ENCODE assay signal across 25 mouse cellular contexts in genomic region chr1:87086964-87087363, GRCm38 (mm10). TPM values are rescaled to one million over a fixed set of nuclear protein-coding genes. Genes with fewer than 3 reads are reported as not detected.
DNase-seq lines count a peak whose midpoint lies in the region; ATAC-seq lines count a peak whose summit lies in the region.
"Had no signal": no experiment of that assay in that cellular context is flagged by ENCODE, and none has a peak within 500 bp of the region (broad histone marks: within the 10 kb centered on the region; RNA-seq: fewer than 3 reads in every experiment).

No protein-coding gene starts in this region.

- no peaks in the 10 kb centered on the region for H3K4me1 ChIP-seq in heart, embryonic 11.5 days (ENCODE audit: control insufficient read depth, insufficient read depth, low read length)
- no peaks in the 10 kb centered on the region for H3K4me1 ChIP-seq in limb, embryonic 11.5 days (ENCODE audit: control insufficient read depth, insufficient read depth, low read length)
- H3K4me1 ChIP-seq in limb, embryonic 10.5 days, result no peaks in the 10 kb centered on the region
- H3K4me1 ChIP-seq: embryonic facial prominence, embryonic 12.5 days; midbrain, embryonic 10.5 days had no signal

- H3K4me3 ChIP-seq in heart, embryonic 11.5 days (ENCODE audit: low read depth, low read length), result no peak overlapping the region
- no peak overlapping the region for H3K4me3 ChIP-seq in limb, embryonic 11.5 days (ENCODE audit: low read depth, low read length)
- no peak overlapping the region for H3K4me3 ChIP-seq in limb, embryonic 10.5 days
- H3K4me3 ChIP-seq: embryonic facial prominence, embryonic 12.5 days; midbrain, embryonic 10.5 days had no signal

- no peaks in the 10 kb centered on the region for H3K27me3 ChIP-seq in heart, embryonic 11.5 days (ENCODE audit: control insufficient read depth, insufficient read depth, low read length)
- no peaks in the 10 kb centered on the region for H3K27me3 ChIP-seq in limb, embryonic 11.5 days (ENCODE audit: control insufficient read depth, insufficient read depth, low read length)
- H3K27me3 ChIP-seq in limb, embryonic 10.5 days (ENCODE audit: low read depth, poor library complexity, severe bottlenecking), result no peaks in the 10 kb centered on the region
- H3K27me3 ChIP-seq: embryonic facial prominence, embryonic 12.5 days had no signal

- H3K9ac ChIP-seq in heart, embryonic 11.5 days (ENCODE audit: low read depth, low read length), result no peak overlapping the region
- H3K9ac ChIP-seq in limb, embryonic 11.5 days (ENCODE audit: low read length), result no peak overlapping the region
- H3K9ac ChIP-seq: embryonic facial prominence, embryonic 12.5 days had no signal

- no peaks in the 10 kb centered on the region for H3K9me3 ChIP-seq in heart, embryonic 11.5 days (replicated peaks; ENCODE audit: control insufficient read depth, low read length)
- H3K9me3 ChIP-seq in limb, embryonic 11.5 days (ENCODE audit: control insufficient read depth, low read length), result no peaks in the 10 kb centered on the region
- no peaks in the 10 kb centered on the region for H3K9me3 ChIP-seq in limb, embryonic 10.5 days (replicated peaks)
- H3K9me3 ChIP-seq: embryonic facial prominence, embryonic 12.5 days; midbrain, embryonic 10.5 days had no signal

- DNase-seq in heart, adult 8-10 months (ENCODE audit: low spot score), result no peak
- DNase-seq in limb, embryonic 11.5 days (ENCODE audit: low spot score), result peak; percentile 26
- DNase-seq in limb, embryonic 10.5 days (ENCODE audit: low spot score), result no peak
- peak; percentile 39 for DNase-seq in ES-CJ7 (ENCODE audit: low read depth, low spot score)
- no peak for DNase-seq in adrenal gland, adult 18-20 months (ENCODE audit: low spot score in 2 of 2)
- no peak for DNase-seq in left cerebral cortex, postnatal 4 days
- DNase-seq: adrenal gland, adult 2 months; cerebellum, adult 9-10 months; gastrocnemius, postnatal 14 days; layer of hippocampus, adult 9-11 months; right cerebral cortex, adult 18-20 months; thymus, postnatal 36 days had no signal

- H3K27ac ChIP-seq in heart, embryonic 11.5 days (ENCODE audit: low read depth, low read length), result no peak overlapping the region
- no peak overlapping the region for H3K27ac ChIP-seq in limb, embryonic 11.5 days (replicated peaks; ENCODE audit: low read depth, low read length)
- H3K27ac ChIP-seq in limb, embryonic 10.5 days, result no peak overlapping the region
- H3K27ac ChIP-seq: embryonic facial prominence, embryonic 12.5 days; midbrain, embryonic 10.5 days had no signal

- 60% methylated on average over 17 of the region's 17 CpGs for WGBS in heart, embryonic 11.5 days (ENCODE audit: insufficient replicate concordance)
- WGBS in limb, embryonic 11.5 days, result 69% methylated on average over 17 of the region's 17 CpGs
- 77% methylated on average over 17 of the region's 17 CpGs for WGBS in limb, embryonic 10.5 days

- 0 out of 2 replicates have a peak, but pooled peaks have one; percentile 18 for ATAC-seq in heart, embryonic 11.5 days (replicated peaks; ENCODE audit: insufficient number of reproducible peaks, low FRiP score, low TSS enrichment)
- ATAC-seq in limb, embryonic 11.5 days (ENCODE audit: insufficient number of reproducible peaks, low FRiP score, low TSS enrichment, low read depth), result no peak; the same call in 1 of the 2 replicates
- 0 out of 2 replicates have a peak, but pooled peaks have one; percentile 29 for ATAC-seq in megakaryocyte progenitor cell, adult 5-6 weeks (replicated peaks; ENCODE audit: poor library complexity)
- ATAC-seq: forebrain, embryonic 14.5 days had no signal

- no peaks in the 10 kb centered on the region for H3K36me3 ChIP-seq in heart, embryonic 11.5 days (ENCODE audit: control insufficient read depth, insufficient read depth, low read length)
- no peaks in the 10 kb centered on the region for H3K36me3 ChIP-seq in limb, embryonic 11.5 days (ENCODE audit: control insufficient read depth, insufficient read depth, low read length)
- no peaks in the 10 kb centered on the region for H3K36me3 ChIP-seq in limb, embryonic 10.5 days
- H3K36me3 ChIP-seq: embryonic facial prominence, embryonic 12.5 days; midbrain, embryonic 10.5 days had no signal

- intact Hi-C loops in left cerebral cortex, postnatal 4 days (cut with DNase I), result no loop called here

- H3K4me2 ChIP-seq in heart, embryonic 11.5 days, result no peak overlapping the region
- no peak overlapping the region for H3K4me2 ChIP-seq in limb, embryonic 11.5 days (ENCODE audit: low read depth, severe bottlenecking)
- H3K4me2 ChIP-seq: embryonic facial prominence, embryonic 12.5 days had no signal

RNA-seq across cellular contexts. Expression of gene Alppl2, which starts 2.8 kb away (rescaled TPM):
- polyA plus RNA-seq in heart, embryonic 11.5 days (2014; fragmentation: Nextera tagmentation; extraction: Ambion mirVana), result not detected in 2 replicates
- not detected for total RNA-seq in heart, adult 8-10 months (2022)
- not detected in 2 replicates for polyA plus RNA-seq in limb, embryonic 11.5 days (2014; fragmentation: Nextera tagmentation; extraction: Ambion mirVana)
- polyA plus RNA-seq in limb, embryonic 10.5 days (2016; fragmentation: Nextera tagmentation; extraction: Ambion mirVana), result not detected in 2 replicates
- total RNA-seq in megakaryocyte progenitor cell, adult 5-6 weeks (2015), result not detected in 2 replicates
- not detected in 2 replicates for total RNA-seq in megakaryocyte progenitor cell, adult 5-6 weeks (2017)
- total RNA-seq in adrenal gland, adult 18-20 months (2021), result not detected
- total RNA-seq in left cerebral cortex, postnatal 4 days (2021), result not detected
- total RNA-seq: adrenal gland, adult 2 months; common myeloid progenitor, adult 5-6 weeks; gastrocnemius, postnatal 14 days; heart, postnatal 25 days; MEL; monocyte, adult 5-6 weeks had no signal
- polyA plus RNA-seq: adrenal gland, adult 2 months; embryonic facial prominence, embryonic 12.5 days; forebrain, embryonic 14.5 days; kidney, adult 2 months; limb, embryonic 14.5 days; liver, embryonic 16.5 days; midbrain, embryonic 10.5 days; neural tube, embryonic 11.5 days had no signal

RNA-seq across cellular contexts. Expression of gene Alpi, which starts 14.4 kb away (rescaled TPM):
- polyA plus RNA-seq in heart, embryonic 11.5 days (2014; fragmentation: Nextera tagmentation; extraction: Ambion mirVana), result not detected in 2 replicates
- not detected for total RNA-seq in heart, adult 8-10 months (2022)
- not detected in 2 replicates for polyA plus RNA-seq in limb, embryonic 11.5 days (2014; fragmentation: Nextera tagmentation; extraction: Ambion mirVana)
- polyA plus RNA-seq in limb, embryonic 10.5 days (2016; fragmentation: Nextera tagmentation; extraction: Ambion mirVana), result not detected in 2 replicates
- total RNA-seq in megakaryocyte progenitor cell, adult 5-6 weeks (2015), result not detected in 2 replicates
- total RNA-seq in megakaryocyte progenitor cell, adult 5-6 weeks (2017), result not detected in 2 replicates
- not detected for total RNA-seq in adrenal gland, adult 18-20 months (2021)
- not detected for total RNA-seq in left cerebral cortex, postnatal 4 days (2021)
- total RNA-seq: adrenal gland, adult 2 months; common myeloid progenitor, adult 5-6 weeks; gastrocnemius, postnatal 14 days; heart, postnatal 25 days; MEL; monocyte, adult 5-6 weeks had no signal
- polyA plus RNA-seq: embryonic facial prominence, embryonic 12.5 days; forebrain, embryonic 14.5 days; kidney, adult 2 months; midbrain, embryonic 10.5 days; neural tube, embryonic 11.5 days had no signal

RNA-seq across cellular contexts. Expression of gene Akp3, which starts 37.8 kb away (rescaled TPM):
- not detected in 2 replicates for polyA plus RNA-seq in heart, embryonic 11.5 days (2014; fragmentation: Nextera tagmentation; extraction: Ambion mirVana)
- total RNA-seq in heart, adult 8-10 months (2022), result not detected
- not detected in 2 replicates for polyA plus RNA-seq in limb, embryonic 11.5 days (2014; fragmentation: Nextera tagmentation; extraction: Ambion mirVana)
- not detected in 2 replicates for polyA plus RNA-seq in limb, embryonic 10.5 days (2016; fragmentation: Nextera tagmentation; extraction: Ambion mirVana)
- total RNA-seq in megakaryocyte progenitor cell, adult 5-6 weeks (2015), result not detected in 2 replicates
- not detected in 2 replicates for total RNA-seq in megakaryocyte progenitor cell, adult 5-6 weeks (2017)
- total RNA-seq in adrenal gland, adult 18-20 months (2021), result not detected
- not detected for total RNA-seq in left cerebral cortex, postnatal 4 days (2021)
- total RNA-seq: adrenal gland, adult 2 months; common myeloid progenitor, adult 5-6 weeks; gastrocnemius, postnatal 14 days; heart, postnatal 25 days; MEL; monocyte, adult 5-6 weeks had no signal
- polyA plus RNA-seq: adrenal gland, adult 2 months; embryonic facial prominence, embryonic 12.5 days; forebrain, embryonic 14.5 days; kidney, adult 2 months; liver, embryonic 16.5 days; midbrain, embryonic 10.5 days; neural tube, embryonic 11.5 days had no signal

Comparison
In these comparisons a context has a peak if more than half of its experiments do, and no peak if none do; other contexts are left out.
1. DNase-seq: peak in limb, embryonic 11.5 days (single experiment) and ES-CJ7 (single experiment); none in heart, adult 8-10 months (single experiment), limb, embryonic 10.5 days (single experiment), adrenal gland, adult 18-20 months (0 of 2) and left cerebral cortex, postnatal 4 days (single experiment).